Comparison of ENCODE assay signal across 8 mouse cellular contexts in the genomic region with DNA sequence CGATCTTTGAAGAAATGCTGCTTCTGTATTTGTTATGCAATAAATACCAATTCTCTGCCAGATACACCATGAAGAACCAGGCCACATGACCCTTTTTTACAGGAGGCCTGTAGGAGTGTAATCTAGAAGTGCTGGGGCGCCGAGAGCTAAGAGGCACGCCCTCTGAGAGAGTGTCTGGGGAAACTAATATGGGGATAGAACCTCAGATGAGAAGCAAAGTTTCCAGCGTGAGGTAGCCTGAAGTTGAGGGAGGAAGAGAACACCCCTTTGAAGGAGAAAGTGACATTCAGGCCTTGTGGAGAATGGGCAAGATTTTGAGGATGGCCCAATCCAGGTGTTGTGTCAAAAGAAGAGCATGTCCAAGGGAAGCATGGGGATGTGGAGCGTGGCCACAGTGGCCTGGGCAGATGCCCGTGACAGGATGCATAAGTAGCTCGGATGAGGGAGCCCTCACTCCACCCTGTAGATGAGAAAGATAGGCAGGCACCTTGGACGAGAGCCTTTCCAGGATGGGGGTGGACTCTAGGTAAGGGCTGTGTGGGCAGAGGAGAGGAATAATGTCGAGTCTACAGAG. TPM values are rescaled to one million over a fixed set of nuclear protein-coding genes. Genes with fewer than 3 reads are reported as not detected.
A peak's percentile ranks its signal among the peaks of the same experiment; 100 is the strongest.
DNase-seq lines count a peak whose midpoint lies in the region; ATAC-seq and TF ChIP-seq lines count a peak whose summit lies in the region.

No protein-coding gene starts in this region.

- TF ChIP-seq CTCF in hindbrain, postnatal 0 days (IDR thresholded peaks at IDR 0.05; ENCODE audit: low read depth), result no peak
- no peak for TF ChIP-seq CTCF in midbrain, postnatal 0 days (IDR thresholded peaks at IDR 0.05)

- peak; percentile 8; the same call in 1 of the 2 replicates for ATAC-seq in kidney, embryonic 16.5 days (ENCODE audit: low FRiP score, low TSS enrichment)
- peak; percentile 7; the same call in 1 of the 2 replicates for ATAC-seq in common myeloid progenitor, adult 5-6 weeks (replicated peaks; ENCODE audit: low read depth, poor library complexity, severe bottlenecking)
- ATAC-seq in hindbrain, postnatal 0 days, result peak; percentile 27
- peak; percentile 22; the same call in 1 of the 2 replicates for ATAC-seq in midbrain, postnatal 0 days (ENCODE audit: low FRiP score)

- 45% methylated on average over 10 of the region's 10 CpGs for WGBS in kidney, embryonic 16.5 days
- 63% methylated on average over 10 of the region's 10 CpGs for WGBS in hindbrain, postnatal 0 days
- WGBS in midbrain, postnatal 0 days, result 59% methylated on average over 10 of the region's 10 CpGs

- no peak overlapping the region for H3K27ac ChIP-seq in kidney, embryonic 16.5 days (ENCODE audit: low read length)
- H3K27ac ChIP-seq in hindbrain, postnatal 0 days, result peak overlapping the region; percentile 78; the same call in 1 of the 2 replicates
- no peak overlapping the region for H3K27ac ChIP-seq in midbrain, postnatal 0 days (ENCODE audit: low read depth, low read length)

- H3K36me3 ChIP-seq in kidney, embryonic 16.5 days (ENCODE audit: insufficient read depth, low read length), result no peaks in the 10 kb centered on the region
- no peaks in the 10 kb centered on the region for H3K36me3 ChIP-seq in hindbrain, postnatal 0 days (ENCODE audit: insufficient read depth, low read length)
- H3K36me3 ChIP-seq in midbrain, postnatal 0 days (ENCODE audit: insufficient read depth, low read length), result no peaks in the 10 kb centered on the region

- H3K4me1 ChIP-seq in kidney, embryonic 16.5 days (ENCODE audit: insufficient read depth, low read length), result peaks cover 11% of the 10 kb centered on the region; the same call in 1 of the 2 replicates
- H3K4me1 ChIP-seq in hindbrain, postnatal 0 days (ENCODE audit: insufficient read depth, low read length), result no peaks in the 10 kb centered on the region
- no peaks in the 10 kb centered on the region; the same call in 1 of the 2 replicates for H3K4me1 ChIP-seq in midbrain, postnatal 0 days (ENCODE audit: insufficient read depth, low read length)

- H3K9me3 ChIP-seq in kidney, embryonic 16.5 days (ENCODE audit: low read length), result no peaks in the 10 kb centered on the region
- H3K9me3 ChIP-seq in hindbrain, postnatal 0 days (ENCODE audit: low read length), result no peaks in the 10 kb centered on the region
- H3K9me3 ChIP-seq in midbrain, postnatal 0 days (ENCODE audit: low read length), result no peaks in the 10 kb centered on the region

- peak overlapping the region; percentile 74 for H3K4me3 ChIP-seq in kidney, embryonic 16.5 days (ENCODE audit: low read length)
- peak overlapping the region; percentile 63 for H3K4me3 ChIP-seq in hindbrain, postnatal 0 days (ENCODE audit: low read length)
- H3K4me3 ChIP-seq in midbrain, postnatal 0 days (ENCODE audit: low read depth, low read length), result peak overlapping the region; percentile 81

- no peak for DNase-seq in kidney, postnatal 10 days
- no peak for DNase-seq in hindbrain, postnatal 0 days (ENCODE audit: low spot score)
- DNase-seq in midbrain, postnatal 0 days (ENCODE audit: low spot score), result no peak
- DNase-seq in urinary bladder, adult 2 months (ENCODE audit: low spot score), result no peak
- no peak for DNase-seq in retina, embryonic 14.5 days (ENCODE audit: low spot score)
- no peak for DNase-seq in layer of hippocampus, postnatal 25 days (ENCODE audit: extremely low spot score in 1 of 2, low spot score in 1 of 2)

- peaks cover 8% of the 10 kb centered on the region; the same call in 1 of the 2 replicates for H3K27me3 ChIP-seq in kidney, embryonic 16.5 days (ENCODE audit: insufficient read depth, low read length)
- no peaks in the 10 kb centered on the region for H3K27me3 ChIP-seq in hindbrain, postnatal 0 days (ENCODE audit: insufficient read depth, low read length)
- no peaks in the 10 kb centered on the region for H3K27me3 ChIP-seq in midbrain, postnatal 0 days (ENCODE audit: insufficient read depth, low read length)

- peak overlapping the region; percentile 96 for H3K4me2 ChIP-seq in kidney, embryonic 16.5 days (replicated peaks; ENCODE audit: low read depth, low read length)
- peak overlapping the region; percentile 73 for H3K4me2 ChIP-seq in hindbrain, postnatal 0 days (ENCODE audit: low read depth, low read length)
- H3K4me2 ChIP-seq in midbrain, postnatal 0 days (ENCODE audit: low read depth, low read length, poor library complexity, severe bottlenecking), result peak overlapping the region; percentile 82

- no peak overlapping the region for H3K9ac ChIP-seq in kidney, embryonic 16.5 days (replicated peaks; ENCODE audit: low read length)
- no peak overlapping the region for H3K9ac ChIP-seq in hindbrain, postnatal 0 days (replicated peaks; ENCODE audit: low read length)
- H3K9ac ChIP-seq in midbrain, postnatal 0 days (replicated peaks; ENCODE audit: low read length, poor library complexity, severe bottlenecking), result no peak overlapping the region

RNA-seq across cellular contexts. Expression of a gene that starts 1.6 kb away (rescaled TPM):
- 1.0 and 2.1 TPM in 2 replicates for polyA plus RNA-seq in kidney, embryonic 16.5 days (2015; fragmentation: Nextera tagmentation; extraction: Ambion mirVana)
- total RNA-seq in common myeloid progenitor, adult 5-6 weeks (2017), result not detected in 2 replicates
- total RNA-seq in hindbrain, postnatal 0 days (2014; rRNA removed), result 35.5 and 35.8 TPM in 2 replicates
- 5.9 and 6.1 TPM in 2 replicates for polyA plus RNA-seq in hindbrain, postnatal 0 days (2015; fragmentation: Nextera tagmentation; extraction: Ambion mirVana)
- total RNA-seq in midbrain, postnatal 0 days (2014; rRNA removed), result 40.7 and 48.2 TPM in 2 replicates
- 7.0 and 8.3 TPM in 2 replicates for polyA plus RNA-seq in midbrain, postnatal 0 days (2015; fragmentation: Nextera tagmentation; extraction: Ambion mirVana)
- 19.3 and 21.4 TPM in 2 replicates for polyA plus RNA-seq in urinary bladder, adult 2 months (2012; rRNA removed)
- 10 to 100 TPM; 12.1 to 12.8 TPM for total RNA-seq in layer of hippocampus, postnatal 25 days (2021)

RNA-seq across cellular contexts. Expression of a gene that starts 45.3 kb away (rescaled TPM):
- 81.1 and 88.1 TPM in 2 replicates for polyA plus RNA-seq in kidney, embryonic 16.5 days (2015; fragmentation: Nextera tagmentation; extraction: Ambion mirVana)
- total RNA-seq in common myeloid progenitor, adult 5-6 weeks (2017), result 16.7 and 18.1 TPM in 2 replicates
- total RNA-seq in hindbrain, postnatal 0 days (2014; rRNA removed), result 21.6 and 32.9 TPM in 2 replicates
- 69.9 and 71.2 TPM in 2 replicates for polyA plus RNA-seq in hindbrain, postnatal 0 days (2015; fragmentation: Nextera tagmentation; extraction: Ambion mirVana)
- total RNA-seq in midbrain, postnatal 0 days (2014; rRNA removed), result 26.2 and 39.2 TPM in 2 replicates
- 63.8 and 73.7 TPM in 2 replicates for polyA plus RNA-seq in midbrain, postnatal 0 days (2015; fragmentation: Nextera tagmentation; extraction: Ambion mirVana)
- 30.9 and 34.9 TPM in 2 replicates for polyA plus RNA-seq in urinary bladder, adult 2 months (2012; rRNA removed)
- 10 to 100 TPM; 37.7 to 42.4 TPM for total RNA-seq in layer of hippocampus, postnatal 25 days (2021)

Comparison
In these comparisons a context has a peak if more than half of its experiments do, and no peak if none do; other contexts are left out.
1. RNA of a gene that starts 1.6 kb away (total RNA-seq): 40.7 to 48.2 TPM in midbrain, postnatal 0 days, 35.5 to 35.8 TPM in hindbrain, postnatal 0 days and 12.1 to 12.8 TPM in layer of hippocampus, postnatal 25 days; not detected in common myeloid progenitor, adult 5-6 weeks; every median in the first group is over 10 times any median in the second.
2. Peak in every context shown above with its lines, with median percentiles within 50 percentile points of each other: ATAC-seq, H3K4me2 ChIP-seq and H3K4me3 ChIP-seq.